Mouse (Mus musculus): ENCODE results near the gene Mcrip2.

DNA sequence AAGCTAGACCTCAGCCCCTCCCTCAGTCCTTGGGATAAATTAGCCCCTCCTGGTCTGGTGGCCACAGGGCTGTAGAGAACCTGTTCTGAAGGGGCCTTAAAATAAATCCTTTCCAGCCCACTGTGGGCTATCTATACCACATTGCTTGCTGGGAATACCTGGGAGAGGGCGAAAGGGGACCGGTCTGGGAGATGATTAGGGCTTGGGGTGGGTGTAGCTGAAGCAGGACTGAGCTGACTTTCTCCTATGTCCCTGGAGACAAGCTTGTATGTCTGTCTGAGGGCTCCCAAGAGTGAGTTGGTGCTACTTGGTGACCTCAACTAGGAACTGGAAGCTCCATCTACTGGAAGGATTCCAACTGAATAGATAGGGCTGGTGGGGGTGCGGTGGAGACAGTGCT lies 8.5 kb upstream of the Mcrip2 start:
- TF ChIP-seq CTCF (IDR thresholded peaks at IDR 0.05; ENCODE audit: extremely low read depth, insufficient read depth, low read length) (no peak), POLR2A (IDR thresholded peaks at IDR 0.05; ENCODE audit: extremely low read depth, insufficient read depth, low read length) (no peak)

Data from cortical plate, adult 2 months (tissue).